Mouse (Mus musculus) testis, postnatal 10 days (tissue): Measurements from ENCODE around the gene Cs.
A peak's percentile ranks its signal among the peaks of the same experiment; 100 is the strongest.
"Not testable (repeated sequence)": the region's sequence is repeated elsewhere in the genome, so short reads cannot be mapped to it uniquely, and the experiment has no call there.

ENCODE experiments used
- DNase-seq: peaks from one replicate; pipeline ENCODE4 v3.0.0; 2021; ENCODE audit warnings: low spot score

Cs gene

DNA sequence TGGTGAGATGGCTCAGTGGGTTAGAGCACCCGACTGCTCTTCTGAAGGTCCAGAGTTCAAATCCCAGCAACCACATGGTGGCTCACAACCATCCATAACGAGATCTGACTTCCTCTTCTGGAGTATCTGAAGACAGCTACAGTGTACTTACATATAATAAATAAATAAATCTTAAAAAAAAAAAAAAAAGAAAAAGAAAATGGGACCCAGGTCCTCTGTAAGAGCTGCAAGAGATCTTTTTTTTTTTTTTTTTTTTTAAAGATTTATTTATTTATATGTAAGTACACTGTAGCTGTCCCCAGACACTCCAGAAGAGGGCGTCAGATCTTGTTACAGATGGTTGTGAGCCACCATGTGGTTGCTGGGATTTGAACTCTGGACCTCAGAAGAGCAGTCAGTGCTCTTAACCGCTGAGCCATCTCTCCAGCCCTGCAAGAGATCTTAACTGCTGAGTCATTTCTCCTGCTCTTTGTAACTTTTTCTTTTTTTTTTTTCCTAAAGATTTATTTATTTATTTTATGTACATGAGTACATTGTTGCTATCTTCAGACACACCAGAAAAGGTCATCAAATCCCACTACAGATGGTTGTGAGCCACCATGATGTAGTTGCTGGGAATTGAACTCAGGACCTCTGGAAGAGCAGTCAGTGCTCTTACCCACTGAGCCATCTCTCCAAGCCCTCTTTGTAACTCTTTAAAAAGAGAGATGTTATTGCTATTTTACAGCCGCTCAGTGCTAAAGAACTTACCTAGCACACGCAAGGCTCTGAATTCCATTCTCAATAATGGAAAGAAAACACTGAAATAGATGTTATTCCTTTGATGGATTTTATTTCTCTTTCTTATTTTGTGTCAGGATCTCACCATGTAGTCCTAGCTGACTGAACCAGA lies 4.9 kb upstream of the Cs start:
- DNase-seq = not testable (repeated sequence)

DNA sequence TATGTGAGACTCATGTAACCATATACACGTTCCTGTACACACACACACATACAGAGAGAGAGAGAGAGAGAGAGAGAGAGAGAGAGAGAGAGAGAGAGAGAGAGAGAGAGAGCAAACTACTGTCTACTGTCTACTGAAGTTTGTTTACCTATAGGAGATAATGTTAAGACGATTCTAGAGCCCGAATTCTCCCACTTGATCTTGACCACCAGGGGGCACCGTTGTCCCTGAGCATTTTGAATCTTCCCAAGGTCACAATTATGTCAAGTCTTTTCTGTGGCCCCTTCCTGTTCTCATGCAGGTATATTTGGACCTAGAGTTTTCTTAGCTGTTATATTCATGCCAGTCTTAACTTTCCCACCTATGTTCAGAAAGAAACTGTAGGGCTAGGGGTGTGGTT lies 2.0 kb upstream of the Cs start:
- DNase-seq = peak; percentile 88

GRCm38 (mm10) chr10:128336195-128336594 lies 1.3 kb upstream of the Cs start:
- no peak for DNase-seq

GRCm38 (mm10) chr10:128336597-128336996 lies 937 bp upstream of the Cs start:
- no peak for DNase-seq

DNA sequence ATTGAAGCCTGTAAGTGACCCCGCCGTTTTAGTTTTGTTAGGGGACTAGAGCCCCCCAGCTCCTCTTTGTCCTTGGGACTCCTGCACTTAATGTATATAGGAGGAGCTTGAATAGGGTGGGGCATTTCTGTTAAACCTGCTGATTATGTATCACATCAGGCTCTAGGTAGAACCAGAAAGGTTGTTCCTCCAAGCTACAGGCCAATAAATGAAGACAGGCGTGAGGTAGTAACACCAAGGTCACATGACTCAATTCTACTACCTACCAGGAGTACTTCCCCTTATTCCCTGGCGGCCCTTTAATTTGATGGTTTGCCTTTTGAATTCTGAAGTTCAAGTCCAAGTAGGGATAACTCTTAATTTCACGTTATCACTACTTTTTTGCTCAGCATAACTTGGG lies 881 bp downstream of the Cs start:
- DNase-seq = no peak

GRCm38 (mm10) chr10:128338948-128339347 lies 1.4 kb downstream of the Cs start:
- DNase-seq = no peak

- DNase-seq = no peak
Measured at GRCm38 (mm10) chr10:128340257-128340656, 2.7 kb downstream of the Cs start.

- DNase-seq = no peak
Measured at GRCm38 (mm10) chr10:128343436-128343835, 5.9 kb downstream of the Cs start.

GRCm38 (mm10) chr10:128344568-128345275 lies 7.2 kb downstream of the Cs start:
- DNase-seq = peak; percentile 52

GRCm38 (mm10) chr10:128347541-128347940 lies 10.0 kb downstream of the Cs start:
- no peak for DNase-seq

- DNase-seq = peak; percentile 69
Measured at GRCm38 (mm10) chr10:128358796-128359195, 21.3 kb downstream of the Cs start.

- DNase-seq = no peak
Measured at GRCm38 (mm10) chr10:128359226-128359625, 21.7 kb downstream of the Cs start.

DNA sequence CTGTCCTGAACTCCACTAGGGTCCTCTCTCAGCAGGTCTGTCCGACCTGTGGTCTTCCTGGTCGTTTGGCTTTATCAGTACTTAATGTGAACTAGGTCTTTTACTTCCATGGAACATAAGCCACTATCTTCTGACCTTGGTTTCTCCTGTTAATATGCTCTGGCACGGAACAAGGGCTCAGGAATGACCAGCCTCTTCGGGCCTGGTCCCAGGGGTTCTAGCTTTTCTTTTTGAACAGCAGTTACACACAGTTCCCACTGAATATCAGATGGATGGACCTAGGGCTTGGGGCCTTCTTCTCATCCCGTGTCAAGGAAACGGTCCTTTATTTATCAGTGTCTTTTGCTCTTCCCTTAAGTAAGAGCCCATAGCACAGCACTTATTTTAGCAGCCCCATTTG lies 24.3 kb downstream of the Cs start:
- no peak for DNase-seq

DNA sequence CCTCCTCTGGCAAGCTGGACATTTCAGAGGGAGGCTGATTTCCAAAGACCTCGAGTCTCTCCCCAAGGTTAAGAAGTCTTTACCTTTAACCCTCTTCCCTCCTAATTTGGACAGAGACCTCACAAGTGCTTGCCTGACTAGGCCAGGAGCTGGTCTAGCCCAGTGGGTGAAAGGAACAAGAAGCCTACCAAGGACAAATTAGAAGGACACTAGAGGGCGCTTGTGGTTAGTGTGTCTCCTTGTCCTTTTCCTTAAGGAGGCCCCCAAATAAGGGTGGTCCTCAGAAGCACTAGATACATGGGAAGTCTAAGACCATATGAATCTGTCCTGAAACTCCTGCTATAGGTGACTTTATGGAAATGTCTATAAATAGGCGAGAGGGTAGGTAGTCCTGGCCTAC lies 25.0 kb downstream of the Cs start:
- peak; percentile 51 for DNase-seq

- DNase-seq = no peak
Measured at GRCm38 (mm10) chr10:128367899-128368401, 30.4 kb downstream of the Cs start.

DNA sequence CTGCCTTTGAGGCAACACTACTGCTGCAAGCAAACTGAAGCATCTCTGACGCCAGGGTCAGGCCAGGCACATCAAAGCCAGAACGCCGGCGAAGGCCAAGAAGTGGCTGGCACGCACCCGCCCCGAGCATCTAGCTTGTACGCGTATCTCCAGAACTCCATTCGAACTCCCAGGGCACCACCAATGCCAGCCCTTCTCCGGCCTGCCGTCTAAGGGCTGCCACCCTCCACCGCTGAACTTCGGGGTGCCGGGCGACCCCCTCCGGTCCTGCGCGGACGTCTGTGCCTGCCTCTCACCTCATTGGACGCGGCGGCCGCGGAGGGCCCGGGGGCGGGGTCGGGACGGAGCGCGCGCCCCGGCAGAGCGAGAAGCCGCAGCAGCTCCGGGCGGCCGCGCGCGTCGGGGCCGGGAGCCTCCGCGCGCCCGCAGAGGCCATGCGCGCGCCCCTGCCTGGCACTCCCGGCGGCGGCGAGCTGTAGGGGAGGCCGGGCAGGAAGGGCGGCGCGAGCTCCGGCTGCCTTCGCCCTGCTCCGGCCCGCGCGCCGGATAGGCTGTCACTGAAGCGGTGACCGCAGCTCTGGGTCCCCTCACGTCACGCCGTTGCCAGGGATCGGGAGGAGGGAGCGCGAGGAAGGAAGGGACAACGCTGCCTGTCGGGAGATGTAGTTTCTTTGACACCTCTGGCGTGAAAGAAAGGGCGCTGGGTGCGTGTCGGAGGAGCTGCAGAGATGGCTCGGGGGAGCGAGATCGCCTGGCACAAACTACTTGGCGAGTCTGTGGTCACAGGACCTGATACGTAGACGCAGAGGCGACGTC lies 31.1 kb downstream of the Cs start, which contains the start of gene Coq10a:
Coq10a (minus strand) TSS at position 596 of the 816 bp plus-strand sequence.
- peak; percentile 90 for DNase-seq

- DNase-seq = no peak
Measured at GRCm38 (mm10) chr10:128369218-128369543, 31.6 kb downstream of the Cs start.

DNA sequence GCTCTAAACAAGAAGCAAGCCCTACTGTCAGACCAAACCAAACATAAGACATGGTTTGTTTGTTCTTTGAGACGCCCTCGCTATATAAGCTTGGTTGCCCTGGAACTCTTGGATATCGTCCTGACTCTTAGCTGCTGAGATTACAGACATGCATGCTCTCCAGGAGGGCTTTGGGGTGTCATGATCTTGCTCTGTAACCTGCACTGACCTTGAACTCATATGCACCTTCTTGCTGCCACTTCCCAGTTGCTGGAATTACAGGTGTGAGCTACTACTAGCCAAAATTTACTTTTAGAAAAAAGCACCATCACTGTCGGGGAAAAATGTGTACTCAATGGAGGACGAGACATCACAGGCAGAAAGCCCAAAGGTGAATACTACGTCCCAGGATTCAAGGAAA lies 32.1 kb downstream of the Cs start:
- DNase-seq = no peak

- no peak for DNase-seq
Measured at GRCm38 (mm10) chr10:128370021-128370420, 32.5 kb downstream of the Cs start.

DNA sequence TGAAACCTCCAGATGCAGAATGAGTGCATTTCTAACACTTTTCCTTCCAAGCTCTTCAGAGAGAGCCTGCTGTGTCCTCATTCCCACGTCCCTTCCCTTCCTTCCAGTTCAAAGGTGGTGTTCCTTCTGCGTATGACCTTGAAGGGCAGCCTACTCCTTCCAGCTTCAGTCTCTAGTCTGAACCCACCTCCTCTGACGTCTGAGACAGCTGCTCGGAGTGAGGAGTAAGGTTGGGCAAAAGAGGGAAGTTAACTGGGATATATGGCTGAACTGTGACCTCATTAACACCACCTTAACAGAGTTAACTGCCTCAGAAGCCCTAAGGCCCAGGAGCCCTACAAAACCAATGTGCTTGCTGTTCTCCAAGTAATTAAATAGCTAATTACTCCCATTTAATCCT lies 33.1 kb downstream of the Cs start:
- no peak for DNase-seq

GRCm38 (mm10) chr10:128372142-128372541 lies 34.6 kb downstream of the Cs start:
- no peak for DNase-seq

DNA sequence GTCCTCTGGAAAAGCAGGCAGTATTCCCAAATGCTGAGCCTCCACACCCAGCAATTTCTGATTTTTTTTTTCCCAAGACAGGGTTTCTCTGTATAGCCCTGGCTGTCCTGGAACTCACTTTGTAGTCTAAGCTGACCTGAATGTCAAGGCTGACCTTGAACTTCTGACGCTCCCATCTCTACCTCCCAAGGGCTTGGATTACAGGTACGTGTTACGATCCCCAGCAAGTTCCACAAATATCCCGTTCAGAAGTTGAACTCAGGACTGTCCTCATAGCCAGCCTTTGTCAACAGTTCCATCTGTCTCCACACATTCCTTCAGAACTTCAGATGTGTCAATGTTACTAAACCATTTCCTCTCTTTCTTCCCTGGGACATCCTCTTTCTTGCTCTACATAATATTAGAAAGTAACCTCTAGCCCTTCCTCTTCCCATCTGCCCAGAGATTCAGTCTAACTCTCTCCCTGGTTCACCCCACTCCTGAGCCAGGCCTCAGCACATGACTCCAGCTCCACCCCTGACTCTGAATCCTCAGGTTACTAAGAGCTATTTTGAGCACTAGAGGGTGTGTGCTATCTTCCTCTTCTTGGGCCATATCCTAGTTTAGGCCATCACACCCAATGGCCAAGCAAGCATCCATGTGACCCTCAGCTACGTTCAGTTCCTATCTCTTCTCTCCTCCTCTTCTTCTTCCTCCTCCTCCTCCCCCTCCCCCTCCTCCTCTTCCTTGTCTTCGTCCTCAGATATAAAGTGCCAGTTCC lies 35.6 kb downstream of the Cs start:
- no peak for DNase-seq
